ENCODE assay signal across 14 mouse cellular contexts in the genomic region with DNA sequence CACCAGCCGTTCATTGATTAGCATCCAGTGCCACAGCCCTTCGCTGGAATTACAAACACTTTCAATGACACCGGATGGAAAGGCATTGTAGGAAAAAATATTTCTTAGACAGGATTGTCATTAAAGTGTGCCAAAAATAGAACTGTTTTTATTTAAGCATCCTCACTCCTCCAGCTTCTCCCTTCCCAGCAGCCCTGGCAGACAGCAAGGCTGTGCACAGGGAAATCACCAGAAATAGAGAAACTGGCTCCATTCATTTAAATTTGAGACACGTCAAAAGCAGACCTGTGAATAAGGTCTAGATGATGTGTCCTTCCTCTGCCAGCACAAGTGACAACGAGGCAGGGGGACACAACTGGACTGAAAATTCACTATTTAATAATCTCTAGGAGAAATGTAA.
A peak's percentile ranks its signal among the peaks of the same experiment; 100 is the strongest.
DNase-seq lines count a peak whose midpoint lies in the region; ATAC-seq and TF ChIP-seq lines count a peak whose summit lies in the region.
"Had no signal": no experiment of that assay in that cellular context is flagged by ENCODE, and none has a peak within 500 bp of the region (broad histone marks: within the 10 kb centered on the region; RNA-seq: fewer than 3 reads in every experiment).

No protein-coding gene starts in this region.

- no peak for TF ChIP-seq CTCF in heart, adult 2 months (IDR thresholded peaks at IDR 0.05)
- no peak for TF ChIP-seq CTCF in olfactory bulb, adult 2 months (IDR thresholded peaks at IDR 0.05; ENCODE audit: insufficient read depth, low read depth, low read length)

- no peak for DNase-seq in embryonic facial prominence, embryonic 10.5 days (ENCODE audit: low spot score)
- no peak for DNase-seq in heart, adult 2 months
- DNase-seq in thymus, postnatal 25 days, result no peak
- DNase-seq: adrenal gland, postnatal 10 days; kidney, adult 11 months; liver; spleen, adult 18-20 months had no signal

- no peak overlapping the region for H3K4me3 ChIP-seq in embryonic facial prominence, embryonic 13.5 days
- no peak overlapping the region for H3K4me3 ChIP-seq in embryonic facial prominence, embryonic 10.5 days
- no peak overlapping the region for H3K4me3 ChIP-seq in heart, embryonic 13.5 days
- no peak overlapping the region for H3K4me3 ChIP-seq in heart, adult 2 months
- H3K4me3 ChIP-seq in midbrain, embryonic 15.5 days, result no peak overlapping the region
- H3K4me3 ChIP-seq in midbrain, embryonic 13.5 days (replicated peaks), result no peak overlapping the region
- H3K4me3 ChIP-seq in olfactory bulb, adult 2 months (ENCODE audit: insufficient read depth, low read depth, low read length), result no peak overlapping the region

- WGBS in embryonic facial prominence, embryonic 13.5 days, result 58% methylated on average over 5 of the region's 5 CpGs
- 75% methylated on average over 5 of the region's 5 CpGs for WGBS in embryonic facial prominence, embryonic 10.5 days
- WGBS in heart, embryonic 13.5 days, result 40% methylated on average over 5 of the region's 5 CpGs
- WGBS in heart, adult 2 months, result 20% methylated on average over 5 of the region's 5 CpGs
- WGBS in midbrain, embryonic 15.5 days, result 61% methylated on average over 5 of the region's 5 CpGs
- WGBS in midbrain, embryonic 13.5 days, result 74% methylated on average over 5 of the region's 5 CpGs
- WGBS in olfactory bulb, adult 2 months, result 22% methylated on average over 5 of the region's 5 CpGs

- ATAC-seq in embryonic facial prominence, embryonic 13.5 days (ENCODE audit: insufficient number of reproducible peaks, insufficient read depth, low FRiP score, low TSS enrichment, low read depth), result no peak
- no peak for ATAC-seq in heart, embryonic 13.5 days (ENCODE audit: extremely low read depth, insufficient number of reproducible peaks, low FRiP score, low TSS enrichment)
- ATAC-seq in midbrain, embryonic 15.5 days (replicated peaks), result peak; percentile 9; the same call in 1 of the 2 replicates
- no peak for ATAC-seq in midbrain, embryonic 13.5 days

- no peak overlapping the region for H3K9ac ChIP-seq in embryonic facial prominence, embryonic 13.5 days
- no peak overlapping the region for H3K9ac ChIP-seq in heart, embryonic 13.5 days
- no peak overlapping the region for H3K9ac ChIP-seq in heart, adult 2 months (ENCODE audit: low read depth, low read length)
- no peak overlapping the region for H3K9ac ChIP-seq in midbrain, embryonic 15.5 days
- no peak overlapping the region for H3K9ac ChIP-seq in midbrain, embryonic 13.5 days (replicated peaks)
- H3K9ac ChIP-seq: lung, embryonic 14.5 days had no signal

- TF ChIP-seq POLR2A in heart, adult 2 months (IDR thresholded peaks at IDR 0.05; ENCODE audit: insufficient read depth, low read depth, low read length), result no peak
- no peak for TF ChIP-seq POLR2A in olfactory bulb, adult 2 months (IDR thresholded peaks at IDR 0.05; ENCODE audit: insufficient read depth, low read depth, low read length)

- no peaks in the 10 kb centered on the region for H3K9me3 ChIP-seq in embryonic facial prominence, embryonic 13.5 days
- H3K9me3 ChIP-seq in embryonic facial prominence, embryonic 10.5 days, result no peaks in the 10 kb centered on the region
- no peaks in the 10 kb centered on the region for H3K9me3 ChIP-seq in heart, embryonic 13.5 days
- no peaks in the 10 kb centered on the region for H3K9me3 ChIP-seq in midbrain, embryonic 15.5 days
- H3K9me3 ChIP-seq in midbrain, embryonic 13.5 days, result no peaks in the 10 kb centered on the region

- intact Hi-C loops in heart, adult 2 months (cut with DNase I), result no loop called here

- no peaks in the 10 kb centered on the region for H3K27me3 ChIP-seq in embryonic facial prominence, embryonic 13.5 days
- H3K27me3 ChIP-seq in embryonic facial prominence, embryonic 10.5 days (replicated peaks; ENCODE audit: low read depth, poor library complexity, severe bottlenecking), result no peaks in the 10 kb centered on the region
- H3K27me3 ChIP-seq in heart, embryonic 13.5 days (replicated peaks), result no peaks in the 10 kb centered on the region
- H3K27me3 ChIP-seq in heart, adult 2 months (ENCODE audit: control insufficient read depth, insufficient read depth, low read length), result no peaks in the 10 kb centered on the region
- H3K27me3 ChIP-seq in midbrain, embryonic 15.5 days (replicated peaks), result no peaks in the 10 kb centered on the region
- H3K27me3 ChIP-seq in midbrain, embryonic 13.5 days, result no peaks in the 10 kb centered on the region

- no peak for TF ChIP-seq EP300 in heart, adult 2 months (IDR thresholded peaks at IDR 0.05; ENCODE audit: insufficient read depth, low read depth, low read length)

- 0 out of 2 replicates have a peak overlapping the region, but pooled peaks have one; percentile 35 for H3K27ac ChIP-seq in embryonic facial prominence, embryonic 13.5 days
- no peak overlapping the region for H3K27ac ChIP-seq in embryonic facial prominence, embryonic 10.5 days (replicated peaks)
- peak overlapping the region; percentile 84 for H3K27ac ChIP-seq in heart, embryonic 13.5 days (replicated peaks)
- H3K27ac ChIP-seq in heart, adult 2 months, result no peak overlapping the region
- H3K27ac ChIP-seq in midbrain, embryonic 15.5 days, result peak overlapping the region; percentile 45; the same call in 1 of the 2 replicates
- H3K27ac ChIP-seq in midbrain, embryonic 13.5 days, result no peak overlapping the region
- 0 out of 2 replicates have a peak overlapping the region, but pooled peaks have one; percentile 38 for H3K27ac ChIP-seq in olfactory bulb, adult 2 months (ENCODE audit: insufficient read depth, low read depth, low read length)
- H3K27ac ChIP-seq: stomach, postnatal 0 days had no signal

- H3K4me2 ChIP-seq in embryonic facial prominence, embryonic 13.5 days, result no peak overlapping the region
- peak overlapping the region; percentile 51 for H3K4me2 ChIP-seq in heart, embryonic 13.5 days
- H3K4me2 ChIP-seq in midbrain, embryonic 15.5 days, result no peak overlapping the region
- no peak overlapping the region for H3K4me2 ChIP-seq in midbrain, embryonic 13.5 days (replicated peaks)

- H3K36me3 ChIP-seq in embryonic facial prominence, embryonic 13.5 days, result no peaks in the 10 kb centered on the region
- H3K36me3 ChIP-seq in embryonic facial prominence, embryonic 10.5 days (replicated peaks), result no peaks in the 10 kb centered on the region
- no peaks in the 10 kb centered on the region for H3K36me3 ChIP-seq in heart, embryonic 13.5 days
- no peaks in the 10 kb centered on the region for H3K36me3 ChIP-seq in heart, adult 2 months (ENCODE audit: control insufficient read depth, insufficient read depth, low read length)
- H3K36me3 ChIP-seq in midbrain, embryonic 15.5 days (replicated peaks), result no peaks in the 10 kb centered on the region
- no peaks in the 10 kb centered on the region for H3K36me3 ChIP-seq in midbrain, embryonic 13.5 days

- peaks cover 22% of the 10 kb centered on the region for H3K4me1 ChIP-seq in embryonic facial prominence, embryonic 13.5 days
- H3K4me1 ChIP-seq in embryonic facial prominence, embryonic 10.5 days, result peaks cover 12% of the 10 kb centered on the region
- H3K4me1 ChIP-seq in heart, embryonic 13.5 days, result peaks cover 37% of the 10 kb centered on the region
- H3K4me1 ChIP-seq in heart, adult 2 months (ENCODE audit: control insufficient read depth, insufficient read depth, low read length), result peaks cover 2% of the 10 kb centered on the region; the same call in 1 of the 2 replicates
- peaks cover 12% of the 10 kb centered on the region; the same call in 1 of the 2 replicates for H3K4me1 ChIP-seq in midbrain, embryonic 15.5 days
- H3K4me1 ChIP-seq in midbrain, embryonic 13.5 days (replicated peaks), result peaks cover 5% of the 10 kb centered on the region
- peaks cover 5% of the 10 kb centered on the region; the same call in 1 of the 2 replicates for H3K4me1 ChIP-seq in olfactory bulb, adult 2 months (ENCODE audit: control insufficient read depth, insufficient read depth, low read length)

- H3K79me2 ChIP-seq in heart, adult 2 months (replicated peaks; ENCODE audit: control insufficient read depth, insufficient read depth, low read length), result no peaks in the 10 kb centered on the region

Comparison
In these comparisons a context has a peak if more than half of its experiments do, and no peak if none do; other contexts are left out.
1. H3K27ac ChIP-seq: peak in embryonic facial prominence, embryonic 13.5 days (single experiment), heart, embryonic 13.5 days (single experiment), midbrain, embryonic 15.5 days (single experiment) and olfactory bulb, adult 2 months (single experiment); none in embryonic facial prominence, embryonic 10.5 days (single experiment), heart, adult 2 months (single experiment) and midbrain, embryonic 13.5 days (single experiment).